Mouse (Mus musculus) mammary gland, adult 2 months (tissue): ENCODE measurements around the gene Taf4. TPM values are rescaled to one million over a fixed set of nuclear protein-coding genes. Genes with fewer than 3 reads are reported as not detected.

Experiments used
- polyA plus RNA-seq: library from polyadenylated mRNA; depleted of rRNA; stranded (reverse); fragments of >200 nt; gene quantifications from 2 replicates; pipeline ENCODE4 v1.2.3, GENCODE M21; 2012; ENCODE audit warnings: low replicate concordance; rRNA removed

Taf4 gene
- 6.2 and 12.2 TPM in 2 replicates for polyA plus RNA-seq

DNA sequence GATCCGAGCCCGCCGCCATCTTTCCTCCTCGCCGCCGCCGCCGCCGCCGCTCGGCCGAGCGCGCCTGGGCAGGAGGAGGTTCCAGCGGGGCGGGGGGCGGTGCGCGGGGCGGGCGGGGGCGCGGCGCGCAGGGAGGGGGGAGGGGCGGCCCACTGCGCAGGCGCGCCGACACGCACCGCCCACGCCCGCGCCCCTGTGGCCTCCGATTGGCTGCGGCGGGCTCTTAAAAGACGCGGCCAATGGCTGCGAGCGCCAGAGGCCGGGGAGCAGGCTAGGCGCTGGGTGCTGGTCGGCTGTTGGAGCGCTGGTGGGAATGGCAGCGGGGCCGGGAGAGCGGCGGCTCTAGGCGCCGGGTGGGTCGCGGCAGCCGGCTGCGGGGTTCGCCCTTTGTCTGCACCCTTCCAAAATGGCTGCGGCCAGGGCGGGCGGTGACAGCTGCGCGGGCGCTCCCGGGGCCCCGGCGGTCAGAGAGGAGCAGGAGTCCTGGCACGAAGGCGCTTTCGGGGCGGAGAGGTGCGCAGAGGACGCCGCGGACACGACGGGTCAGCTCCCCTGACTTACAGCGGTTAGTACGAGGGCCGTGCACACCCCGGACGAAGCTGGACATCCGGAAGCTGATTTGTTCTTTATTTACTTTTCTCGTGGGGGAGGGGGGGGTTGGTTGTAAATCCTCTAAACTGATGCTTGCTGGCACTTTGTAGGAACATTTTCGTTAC, at the start of gene Taf4:
TSS of gene Taf4 (minus strand) at position 19 of the 716 bp plus-strand sequence.

DNA sequence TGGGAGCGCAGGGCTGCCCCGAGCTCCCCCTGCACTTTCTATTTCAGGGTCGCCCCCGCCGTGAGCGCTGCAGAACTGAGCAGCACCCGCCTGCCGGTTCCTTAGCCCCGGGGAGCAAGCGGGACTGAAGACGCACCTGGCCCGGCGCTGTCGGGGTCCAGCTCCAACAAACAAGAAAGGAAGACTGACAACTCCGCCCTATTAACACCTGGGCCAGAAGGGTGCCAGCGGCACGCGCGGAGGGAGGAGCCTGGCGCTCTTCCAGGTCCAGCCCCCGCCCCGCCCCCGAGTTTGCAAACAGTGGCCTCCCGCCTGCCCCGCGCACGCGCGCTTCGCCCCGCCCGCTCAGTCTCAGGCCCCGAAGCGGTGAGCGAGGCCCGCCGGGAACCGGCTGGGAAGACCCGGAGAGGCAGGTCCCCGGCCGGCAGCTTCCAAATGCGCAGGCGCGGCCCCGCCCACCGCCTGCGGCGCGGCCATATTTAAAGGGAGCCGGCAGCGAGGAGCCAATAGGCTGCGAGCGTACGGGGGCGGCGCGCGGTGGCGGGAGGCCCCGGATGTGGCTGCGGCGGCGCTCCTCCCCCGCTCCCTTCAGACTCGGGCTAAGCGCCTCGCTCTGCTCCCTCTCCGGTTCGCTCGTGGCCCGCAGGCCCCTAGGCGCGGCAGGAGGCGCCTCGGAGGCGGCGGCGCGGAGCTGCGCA, 48.1 kb upstream of the Taf4 start, which contains the start of gene Lsm14b:
TSS of gene Lsm14b (plus strand) at position 587 of the 698 bp plus-strand sequence.

Other genes with a start within 250 kb of the Taf4 start
- gene Lsm14b, start 48.3 kb upstream of the Taf4 start, polyA plus RNA-seq, result 19.5 and 22.5 TPM in 2 replicates
- 132 and 175 TPM in 2 replicates for gene Psma7, start 65.8 kb upstream of the Taf4 start, polyA plus RNA-seq
- 7.6 and 8.6 TPM in 2 replicates for gene Ss18l1, start 65.9 kb upstream of the Taf4 start, polyA plus RNA-seq
- 16.8 and 21.2 TPM in 2 replicates for gene Mtg2, start 93.9 kb upstream of the Taf4 start, polyA plus RNA-seq
- not detected in 2 replicates for gene Hrh3, start 127.8 kb upstream of the Taf4 start, polyA plus RNA-seq
- gene Osbpl2, start 142.7 kb upstream of the Taf4 start, polyA plus RNA-seq, result 22.3 and 27.6 TPM in 2 replicates
- gene Adrm1, start 194.8 kb upstream of the Taf4 start, polyA plus RNA-seq, result 134 and 222 TPM in 2 replicates
- gene Lama5, start 249.2 kb upstream of the Taf4 start, polyA plus RNA-seq, result 98.2 and 129 TPM in 2 replicates